Mouse (Mus musculus) 3134 (cell line): ENCODE data around the gene Nol12.

Source experiments
- DNase-seq: peaks from one replicate; pipeline ENCODE4 v3.0.0-alpha.2; 2011; ENCODE audit warnings: low spot score; ENCODE audit not compliant: insufficient read length; ENCODE audit errors: extremely low read depth

The Nol12 gene

GRCm38 (mm10) chr15:78948152-78948725 lies 13.5 kb downstream of the Nol12 start:
- no peak for DNase-seq

- no peak for DNase-seq
Observed at GRCm38 (mm10) chr15:78948883-78949282, 14.2 kb downstream of the Nol12 start.

GRCm38 (mm10) chr15:78955663-78956062 lies 20.9 kb downstream of the Nol12 start:
- DNase-seq, result no peak

- no peak for DNase-seq
Observed at GRCm38 (mm10) chr15:78956351-78956750, 21.6 kb downstream of the Nol12 start.

- no peak for DNase-seq
Observed at GRCm38 (mm10) chr15:78957021-78957420, 22.3 kb downstream of the Nol12 start.

- no peak for DNase-seq
Observed at GRCm38 (mm10) chr15:78959537-78959936, 24.8 kb downstream of the Nol12 start.

- DNase-seq, result peak; percentile 76
Observed at GRCm38 (mm10) chr15:78960088-78960487, 25.4 kb downstream of the Nol12 start.

GRCm38 (mm10) chr15:78962885-78963284 lies 28.2 kb downstream of the Nol12 start:
- DNase-seq, result peak; percentile 55

GRCm38 (mm10) chr15:78971626-78972025 lies 36.9 kb downstream of the Nol12 start:
- DNase-seq, result no peak

GRCm38 (mm10) chr15:78973950-78974349 lies 39.2 kb downstream of the Nol12 start:
- peak; percentile 49 for DNase-seq

- DNase-seq, result no peak
Observed at GRCm38 (mm10) chr15:78977676-78978159, 43.0 kb downstream of the Nol12 start.

GRCm38 (mm10) chr15:78978875-78979274 lies 44.1 kb downstream of the Nol12 start:
- DNase-seq, result peak; percentile 40

- no peak for DNase-seq
Observed at GRCm38 (mm10) chr15:78980084-78980483, 45.4 kb downstream of the Nol12 start.

- peak; percentile 95 for DNase-seq
Observed at GRCm38 (mm10) chr15:78982658-78983435, 48.1 kb downstream of the Nol12 start.

GRCm38 (mm10) chr15:78983436-78984285 lies 48.9 kb downstream of the Nol12 start:
- DNase-seq, result peak; percentile 83

- no peak for DNase-seq
Observed at GRCm38 (mm10) chr15:78984286-78984778, 49.6 kb downstream of the Nol12 start.

GRCm38 (mm10) chr15:78986536-78987220 lies 51.9 kb downstream of the Nol12 start:
- DNase-seq, result no peak

- DNase-seq, result peak; percentile 96
Observed at GRCm38 (mm10) chr15:78988499-78988971, 53.8 kb downstream of the Nol12 start.

- DNase-seq, result no peak
Observed at GRCm38 (mm10) chr15:78989152-78990092, 54.7 kb downstream of the Nol12 start.
